In the genomic region with DNA sequence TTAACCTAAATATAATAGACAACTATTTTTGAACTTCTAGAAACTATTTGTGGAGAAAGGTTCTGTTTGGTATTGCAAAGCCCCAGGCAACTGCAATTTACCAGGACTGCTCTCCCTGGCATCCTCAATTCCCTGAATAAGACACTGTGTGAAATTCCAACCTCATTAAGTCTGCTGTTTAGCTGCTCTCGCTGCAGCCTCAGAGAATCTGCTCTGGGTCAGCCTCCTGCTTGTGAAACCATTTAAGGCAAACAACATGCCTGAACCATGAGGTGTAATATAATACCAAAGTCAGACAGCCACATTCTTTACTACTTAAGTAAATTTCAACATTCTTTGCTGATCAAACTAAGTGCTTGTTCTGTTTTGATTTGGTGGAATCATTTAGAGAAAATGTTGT, we compare ENCODE assay signal across 11 mouse cellular contexts.
DNase-seq lines count a peak whose midpoint lies in the region; ATAC-seq and TF ChIP-seq lines count a peak whose summit lies in the region.
"Had no signal": no experiment of that assay in that cellular context is flagged by ENCODE, and none has a peak within 500 bp of the region (broad histone marks: within the 10 kb centered on the region; RNA-seq: fewer than 3 reads in every experiment).

No protein-coding gene starts in this region.

- DNase-seq in gastrocnemius, adult 2 months = no peak
- no peak for DNase-seq in gastrocnemius, postnatal 14 days
- DNase-seq in retina, embryonic 14.5 days (ENCODE audit: low spot score) = peak; percentile 12
- DNase-seq in retina, postnatal 1 day = no peak
- DNase-seq in cerebellum, postnatal 36 days = no peak
- DNase-seq in thymus, adult 2 months = no peak
- DNase-seq in neural tube, embryonic 10.5 days (ENCODE audit: extremely low spot score, low spot score) = no peak
- DNase-seq: adrenal gland, postnatal 14 days; forebrain, postnatal 0 days; kidney, postnatal 4 days had no signal

- H3K9ac ChIP-seq in intestine, embryonic 16.5 days (ENCODE audit: low read depth, low read length) = no peak overlapping the region
- H3K9ac ChIP-seq: forebrain, postnatal 0 days had no signal

- TF ChIP-seq POLR2A in thymus, adult 2 months (IDR thresholded peaks at IDR 0.05; ENCODE audit: control insufficient read depth, extremely low read depth, insufficient read depth, low read length, poor library complexity) = no peak

- intact Hi-C loops in gastrocnemius, adult 2 months (cut with DNase I) = no loop called here
- intact Hi-C loops in gastrocnemius, postnatal 14 days (cut with DNase I; ENCODE audit: low total_unique reads) = no loop called here

- peak overlapping the region; percentile 9 for H3K27ac ChIP-seq in gastrocnemius, adult 2 months
- 0 out of 2 replicates have a peak overlapping the region, but pooled peaks have one; percentile 16 for H3K27ac ChIP-seq in intestine, embryonic 16.5 days (ENCODE audit: low read length)
- no peak overlapping the region for H3K27ac ChIP-seq in thymus, adult 2 months (ENCODE audit: control insufficient read depth, insufficient read depth, low read length)

- no peaks in the 10 kb centered on the region for H3K36me3 ChIP-seq in intestine, embryonic 16.5 days (ENCODE audit: control insufficient read depth, insufficient read depth, low read length)
- no peaks in the 10 kb centered on the region for H3K36me3 ChIP-seq in thymus, adult 2 months (ENCODE audit: control insufficient read depth, insufficient read depth, low read length)

- H3K4me3 ChIP-seq in gastrocnemius, adult 2 months = no peak overlapping the region
- no peak overlapping the region for H3K4me3 ChIP-seq in intestine, embryonic 16.5 days (ENCODE audit: low read length)
- no peak overlapping the region for H3K4me3 ChIP-seq in thymus, adult 2 months (ENCODE audit: control insufficient read depth, insufficient read depth, low read length)

- peak; percentile 77 for ATAC-seq in intestine, embryonic 16.5 days
- ATAC-seq: forebrain, postnatal 0 days had no signal

- H3K27me3 ChIP-seq in intestine, embryonic 16.5 days (replicated peaks; ENCODE audit: control insufficient read depth, insufficient read depth, low read length) = no peaks in the 10 kb centered on the region
- H3K27me3 ChIP-seq in thymus, adult 2 months (ENCODE audit: control insufficient read depth, insufficient read depth, low read length) = no peaks in the 10 kb centered on the region

- H3K9me3 ChIP-seq in intestine, embryonic 16.5 days (ENCODE audit: control insufficient read depth, low read length) = no peaks in the 10 kb centered on the region

- TF ChIP-seq CTCF in gastrocnemius, adult 2 months (IDR thresholded peaks at IDR 0.05) = no peak
- TF ChIP-seq CTCF in thymus, adult 2 months (IDR thresholded peaks at IDR 0.05; ENCODE audit: borderline replicate concordance, control insufficient read depth, extremely low read depth, insufficient read depth, low read length, poor library complexity) = no peak

- no peak overlapping the region for H3K4me2 ChIP-seq in intestine, embryonic 16.5 days (ENCODE audit: low read depth, low read length)

- H3K4me1 ChIP-seq in intestine, embryonic 16.5 days (ENCODE audit: control insufficient read depth, insufficient read depth, low read length) = no peaks in the 10 kb centered on the region
- H3K4me1 ChIP-seq in thymus, adult 2 months (replicated peaks; ENCODE audit: control insufficient read depth, insufficient read depth, low read length) = no peaks in the 10 kb centered on the region

- 3% methylated on average over 1 of the region's 1 CpGs for WGBS in intestine, embryonic 16.5 days
- 97% methylated on average over 1 of the region's 1 CpGs for WGBS in thymus, adult 2 months
